Mouse (Mus musculus) olfactory bulb, adult 2 months (tissue): ENCODE results near the gene Adamts3. TPM values are rescaled to one million over a fixed set of nuclear protein-coding genes. Genes with fewer than 3 reads are reported as not detected.

ENCODE experiments used
- H3K27ac ChIP-seq: fragments of 200-500 bp; 2 replicates; pipeline ENCODE4 v1.5.1; 2012; ENCODE audit warnings: low read depth, low read length; ENCODE audit not compliant: insufficient read depth
- H3K4me1 ChIP-seq: fragments of 200-500 bp; 2 replicates; pipeline ENCODE4 v1.6.1; 2012; ENCODE audit warnings: low read length; ENCODE audit not compliant: control insufficient read depth, insufficient read depth
- H3K4me3 ChIP-seq: fragments of 200-500 bp; 2 replicates; pipeline ENCODE4 v1.5.1; 2012; ENCODE audit warnings: mild to moderate bottlenecking, low read depth, low read length, moderate library complexity; ENCODE audit not compliant: insufficient read depth
- CTCF ChIP-seq: fragments of 200-500 bp; IDR thresholded peaks from 2 replicates; pipeline ENCODE4 v1.5.1; 2012; ENCODE audit warnings: low read depth, mild to moderate bottlenecking, low read length, moderate library complexity; ENCODE audit not compliant: insufficient read depth
- POLR2A ChIP-seq: fragments of 200-500 bp; IDR thresholded peaks from 2 replicates; pipeline ENCODE4 v1.6.1; 2012; ENCODE audit warnings: mild to moderate bottlenecking, low read depth, low read length, moderate library complexity; ENCODE audit not compliant: insufficient read depth
- WGBS: fragments of 180-500 bp; shearing (Covaris S2); methylation state at CpG from one replicate; pipeline ENCODE4 v1.1.7; 2018; 5-methylcytosine and 5-hydroxymethylcytosine counted together
- polyA plus RNA-seq: library from polyadenylated mRNA; stranded (reverse); fragments of >200 nt; gene quantifications from 2 replicates; pipeline ENCODE4 v1.2.4, GENCODE M21; 2012; ENCODE audit warnings: low replicate concordance; ENCODE audit not compliant: missing spikeins, insufficient read depth, insufficient read length

The Adamts3 gene
- polyA plus RNA-seq, 1 experiment, result not detected

DNA sequence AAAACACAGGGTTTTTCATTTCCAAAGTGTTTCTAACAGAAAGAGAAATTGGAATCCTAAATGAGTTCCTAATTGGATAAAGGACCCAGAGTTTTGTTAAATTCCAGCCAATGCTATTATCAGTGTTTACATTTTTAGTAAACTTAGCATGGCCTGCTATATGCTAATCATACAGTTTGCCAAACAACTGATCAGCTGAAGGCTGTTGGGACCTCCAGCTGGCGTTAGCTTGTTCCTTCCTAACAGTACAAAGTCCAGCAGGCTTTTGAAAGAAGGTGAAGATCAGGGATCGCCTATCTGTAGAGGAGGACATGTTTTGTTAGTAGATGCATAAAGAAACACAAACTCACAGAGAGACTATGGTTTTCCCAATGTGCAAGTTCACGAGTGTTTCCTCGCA is 173.7 kb downstream of the Adamts3 start:
- 44% methylated on average over 4 of the region's 4 CpGs for WGBS
- TF ChIP-seq CTCF (no peak), POLR2A (no peak)
- Histone ChIP-seq H3K4me3 (no peak overlapping the region), H3K4me1 (no peaks in the 10 kb centered on the region), H3K27ac (no peak overlapping the region)

DNA sequence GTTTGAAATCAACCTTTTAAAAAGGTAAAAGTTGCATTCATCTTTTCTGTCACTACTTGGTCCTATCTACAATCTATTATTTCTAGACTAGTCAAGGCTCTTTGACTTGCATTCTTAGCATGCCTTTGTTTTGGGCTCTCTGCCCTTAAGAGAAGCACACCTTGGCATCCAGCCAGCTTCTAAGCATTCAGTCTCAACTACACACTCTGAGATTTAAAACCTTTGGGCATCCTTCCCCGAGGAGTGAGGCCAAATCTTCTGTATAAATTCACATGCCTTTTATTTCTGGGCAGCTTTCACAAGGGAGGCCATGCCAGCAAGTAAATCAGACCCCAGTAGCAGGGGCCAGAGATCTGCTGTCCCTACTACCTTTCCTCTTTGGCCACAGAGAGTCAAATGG is 178.9 kb downstream of the Adamts3 start:
- peaks cover 5% of the 10 kb centered on the region; the same call in 1 of the 2 replicates for H3K4me1 ChIP-seq
- TF ChIP-seq CTCF (no peak), POLR2A (no peak)
- H3K27ac ChIP-seq, result no peak overlapping the region
- WGBS, result 19% methylated on average over 1 of the region's 1 CpGs
- no peak overlapping the region for H3K4me3 ChIP-seq

DNA sequence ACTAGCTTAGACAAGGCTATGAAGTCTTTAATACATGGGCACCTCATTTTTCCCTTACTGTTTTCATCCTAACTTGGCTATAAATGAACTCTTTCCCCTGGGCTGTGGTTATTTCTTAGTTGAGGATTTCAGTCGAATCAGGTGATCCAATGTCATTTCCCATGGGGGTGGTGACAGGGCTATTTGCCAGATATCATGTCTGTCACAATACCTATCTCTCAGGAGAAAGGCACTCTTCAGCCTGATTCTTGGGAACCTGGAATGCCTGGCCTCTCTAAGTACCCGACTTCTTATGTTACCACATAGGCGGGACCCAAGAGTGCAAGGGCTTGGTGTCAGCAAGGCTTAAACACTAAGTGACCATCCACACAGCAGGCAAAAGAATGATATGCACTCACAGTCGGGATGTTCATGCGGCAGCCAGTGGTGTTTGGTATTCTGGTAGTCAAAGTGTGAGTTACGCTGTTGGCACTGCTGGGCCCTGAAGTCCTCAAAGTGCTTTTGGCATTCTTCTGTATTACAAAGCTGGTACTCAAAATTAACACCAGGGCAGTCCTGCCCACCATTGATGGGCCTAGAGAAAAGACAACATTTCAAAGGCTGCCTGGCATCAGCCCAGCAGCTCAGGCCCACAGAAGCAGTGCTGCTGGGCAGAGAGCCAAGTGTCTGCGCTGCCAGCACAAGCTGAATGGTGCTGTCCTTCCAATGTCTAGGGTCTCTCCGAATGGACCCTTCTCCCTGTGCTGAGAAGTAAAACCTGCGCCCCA is 181.7 kb downstream of the Adamts3 start:
- Histone ChIP-seq H3K4me3 (no peak overlapping the region), H3K27ac (0 out of 2 replicates have a peak overlapping the region, but pooled peaks have one; percentile 4), H3K4me1 (peaks cover 5% of the 10 kb centered on the region; the same call in 1 of the 2 replicates)
- WGBS, result 43% methylated on average over 9 of the region's 9 CpGs
- TF ChIP-seq CTCF, result no peak
- no peak for TF ChIP-seq POLR2A

DNA sequence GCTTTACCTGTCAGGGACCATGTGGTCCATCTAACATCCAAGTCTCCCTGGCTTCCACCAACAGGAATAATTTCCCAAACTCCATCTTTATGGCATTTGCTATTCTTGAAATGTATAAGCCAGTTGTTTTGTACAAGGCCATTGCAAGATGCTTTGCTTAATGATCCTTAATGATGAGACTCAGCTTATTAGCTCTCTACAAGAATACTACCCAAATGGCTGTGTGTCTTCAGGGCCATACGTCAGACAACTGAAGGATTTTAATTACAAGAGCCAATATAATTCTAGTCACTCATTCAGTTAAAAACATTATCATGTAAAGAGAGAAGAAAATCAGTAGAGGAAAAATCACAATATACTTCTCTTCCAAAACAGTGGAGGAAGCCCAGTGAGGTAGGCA is 195.3 kb downstream of the Adamts3 start:
- H3K4me3 ChIP-seq, result no peak overlapping the region
- 65% methylated on average over 1 of the region's 1 CpGs for WGBS
- H3K4me1 ChIP-seq, result no peaks in the 10 kb centered on the region
- TF ChIP-seq CTCF (no peak), POLR2A (no peak)
- no peak overlapping the region for H3K27ac ChIP-seq

DNA sequence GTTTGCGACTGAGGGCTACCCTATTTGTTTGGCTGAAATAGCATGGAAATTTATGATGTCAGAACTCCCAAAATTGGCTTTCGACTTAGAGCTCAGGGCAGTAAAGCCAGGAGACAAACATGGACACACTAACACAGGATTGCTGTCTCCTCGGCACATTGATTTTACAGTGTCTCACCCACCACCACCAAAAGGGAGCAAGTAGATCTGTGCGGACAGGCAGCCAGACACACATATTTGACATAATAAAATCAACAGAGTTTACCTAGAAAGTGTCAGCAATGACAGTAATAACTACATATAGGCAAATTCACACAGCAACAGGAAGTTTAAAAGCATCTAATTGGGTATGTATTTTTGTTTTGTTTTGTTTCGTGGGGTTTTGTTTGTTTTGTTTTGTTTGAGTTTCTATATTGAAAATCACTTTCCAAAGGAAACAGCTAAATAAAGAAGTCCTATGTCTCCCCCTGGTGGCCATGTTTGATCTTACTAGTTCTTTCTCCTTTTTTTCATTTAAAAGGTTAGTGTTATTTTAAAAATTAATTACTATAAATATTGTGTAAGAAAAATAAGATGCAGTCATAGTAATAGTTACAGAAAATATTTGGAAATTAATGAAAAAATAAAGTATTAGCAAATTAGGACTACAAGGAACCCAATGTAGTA is 203.1 kb downstream of the Adamts3 start:
- TF ChIP-seq CTCF (no peak), POLR2A (no peak)
- Histone ChIP-seq H3K27ac (no peak overlapping the region), H3K4me1 (no peaks in the 10 kb centered on the region), H3K4me3 (no peak overlapping the region)
- WGBS, result 57% methylated on average over 5 of the region's 5 CpGs

DNA sequence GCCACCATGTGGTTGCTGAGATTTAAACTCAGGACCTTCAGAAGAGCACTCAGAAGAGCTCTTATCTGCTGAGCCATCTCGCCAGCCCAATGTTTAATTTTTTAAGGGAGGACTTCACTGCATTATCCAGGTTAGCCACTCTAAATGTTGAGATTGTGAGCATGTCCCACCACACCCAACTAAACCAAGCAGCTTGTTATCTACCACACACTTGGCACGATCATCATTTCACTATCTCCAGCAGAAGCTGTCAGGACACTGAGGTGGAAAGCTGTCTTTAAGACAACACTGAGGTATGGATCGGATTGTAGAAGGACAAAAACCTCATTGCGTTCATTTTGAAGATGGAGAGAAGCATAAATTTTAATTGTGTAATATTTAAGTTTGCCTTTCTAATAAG is 205.0 kb downstream of the Adamts3 start:
- 96% methylated on average over 4 of the region's 4 CpGs for WGBS
- no peak for TF ChIP-seq CTCF
- no peak for TF ChIP-seq POLR2A
- Histone ChIP-seq H3K4me1 (no peaks in the 10 kb centered on the region), H3K4me3 (no peak overlapping the region), H3K27ac (no peak overlapping the region)

DNA sequence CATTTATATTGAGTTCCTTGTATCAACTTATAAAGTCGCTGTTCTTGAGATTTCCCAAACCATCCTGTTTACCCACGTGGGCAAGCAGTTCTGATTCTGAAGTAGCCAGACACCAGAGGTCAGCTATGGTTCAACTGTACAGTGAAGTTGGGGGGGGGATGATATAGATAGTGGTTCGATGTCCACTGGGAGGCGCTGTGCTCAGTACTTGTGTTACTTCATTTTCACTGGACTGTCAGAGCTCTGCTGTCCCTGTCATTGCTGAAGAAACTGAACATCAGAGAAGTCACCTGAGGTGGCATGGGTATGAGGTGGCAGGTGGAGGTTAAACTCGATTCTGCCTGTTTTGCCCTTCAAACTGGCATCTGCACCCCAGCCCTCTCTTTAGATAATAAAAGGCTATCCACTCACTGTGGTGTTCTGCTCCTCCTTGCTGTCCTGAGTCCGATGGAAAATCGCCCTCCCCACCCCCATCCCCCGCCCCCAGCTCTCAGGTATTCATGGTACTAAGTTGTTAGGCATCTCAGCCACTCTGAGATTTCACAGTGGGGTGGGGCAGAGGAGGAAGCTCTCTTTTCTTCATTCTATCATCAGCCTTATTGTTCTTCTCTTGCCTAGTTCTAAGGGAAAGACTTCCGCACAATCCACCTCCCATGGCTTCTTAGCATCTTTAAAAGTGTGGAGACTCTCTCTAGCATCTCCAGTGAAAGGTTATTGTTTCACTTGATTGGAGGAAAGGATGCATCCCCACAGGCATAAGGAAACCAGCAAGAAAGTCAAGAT is 208.9 kb downstream of the Adamts3 start:
- Histone ChIP-seq H3K27ac (no peak overlapping the region), H3K4me3 (no peak overlapping the region), H3K4me1 (no peaks in the 10 kb centered on the region)
- WGBS, result 81% methylated on average over 9 of the region's 9 CpGs
- TF ChIP-seq CTCF, result no peak
- no peak for TF ChIP-seq POLR2A

DNA sequence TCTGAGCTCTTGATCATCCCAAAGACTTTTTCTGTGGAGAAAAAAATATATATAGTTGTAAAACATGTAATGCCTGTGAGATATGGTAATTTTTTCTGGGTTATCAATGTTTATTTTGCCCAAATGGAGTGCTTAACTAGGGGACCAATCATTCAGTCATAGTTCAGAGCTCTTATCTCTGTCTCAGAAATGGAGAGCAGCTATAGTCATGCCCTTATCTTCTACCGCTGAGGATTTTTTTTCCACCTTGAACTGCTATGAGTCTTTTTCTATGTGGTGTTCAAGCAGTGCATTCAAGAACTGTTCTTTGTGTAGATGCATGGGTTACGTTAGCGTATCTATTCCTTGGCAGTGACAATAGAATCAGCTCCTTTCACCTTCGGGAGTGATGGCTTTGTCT is 210.2 kb downstream of the Adamts3 start:
- H3K4me3 ChIP-seq, result no peak overlapping the region
- no peak for TF ChIP-seq CTCF
- TF ChIP-seq POLR2A, result no peak
- 79% methylated on average over 4 of the region's 4 CpGs for WGBS

DNA sequence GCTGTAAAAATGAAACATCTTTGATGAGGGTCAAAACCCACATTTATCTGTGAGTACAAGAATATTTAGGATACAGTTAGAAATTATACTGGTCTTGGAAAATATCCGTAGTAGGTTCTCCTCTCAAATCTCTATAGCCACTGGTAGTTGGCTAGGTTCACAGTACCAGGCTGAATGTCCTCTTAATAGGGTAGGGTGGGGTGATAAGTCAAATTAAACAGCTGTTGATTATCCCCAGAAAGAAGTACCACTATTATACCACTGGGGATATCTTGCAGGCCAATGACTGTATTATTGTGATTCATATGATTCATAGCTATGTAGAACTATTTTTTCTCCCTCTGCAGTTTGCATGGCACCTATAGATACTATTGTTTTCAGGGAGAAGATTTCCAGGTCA is 228.8 kb downstream of the Adamts3 start:
- TF ChIP-seq POLR2A (no peak), CTCF (no peak)
- Histone ChIP-seq H3K4me3 (no peak overlapping the region), H3K4me1 (no peaks in the 10 kb centered on the region), H3K27ac (no peak overlapping the region)
- 98% methylated on average over 1 of the region's 1 CpGs for WGBS

More for the DNA sequence above, 210.2 kb downstream of the Adamts3 start:
- Histone ChIP-seq H3K27ac (no peak overlapping the region), H3K4me1 (no peaks in the 10 kb centered on the region)
